Mouse (Mus musculus): ENCODE data around the gene Cog8. TPM values are rescaled to one million over a fixed set of nuclear protein-coding genes. Genes with fewer than 3 reads are reported as not detected.

Gene Cog8
- polyA plus RNA-seq, 1 experiment from 2014 or later = 38.8 TPM

- Histone ChIP-seq H3K27ac (ENCODE audit: low read depth, low read length) (no peak overlapping the region), H3K4me2 (no peak overlapping the region), H3K4me3 (ENCODE audit: low read depth, low read length) (no peak overlapping the region), H3K27me3 (ENCODE audit: control insufficient read depth, insufficient read depth, low read length) (no peaks in the 10 kb centered on the region), H3K4me1 (ENCODE audit: control insufficient read depth, insufficient read depth, low read length) (no peaks in the 10 kb centered on the region), H3K9ac (ENCODE audit: low read length) (no peak overlapping the region), H3K36me3 (ENCODE audit: control insufficient read depth, insufficient read depth, low read length) (peaks cover 25% of the 10 kb centered on the region), H3K9me3 (ENCODE audit: control insufficient read depth, low read length) (no peaks in the 10 kb centered on the region)
- ATAC-seq (ENCODE audit: low FRiP score) = no peak
- 99% methylated on average over 17 of the region's 17 CpGs for WGBS
- DNase-seq (ENCODE audit: low spot score, missing footprints) = peak; percentile 74
These were observed 28.9 kb upstream of the Cog8 start for GRCm38 (mm10) chr8:107085358-107085757.

GRCm38 (mm10) chr8:107076239-107076888, 19.9 kb upstream of the Cog8 start:
- WGBS = 88% methylated on average over 7 of the region's 7 CpGs
- H3K4me3 ChIP-seq (ENCODE audit: low read depth, low read length) = no peak overlapping the region
- peaks cover 33% of the 10 kb centered on the region for H3K36me3 ChIP-seq (ENCODE audit: control insufficient read depth, insufficient read depth, low read length)
- no peaks in the 10 kb centered on the region for H3K27me3 ChIP-seq (ENCODE audit: control insufficient read depth, insufficient read depth, low read length)
- DNase-seq (ENCODE audit: low spot score, missing footprints) (no peak), ATAC-seq (ENCODE audit: low FRiP score) (no peak)
- H3K4me1 ChIP-seq (ENCODE audit: control insufficient read depth, insufficient read depth, low read length) = no peaks in the 10 kb centered on the region
- H3K27ac ChIP-seq (ENCODE audit: low read depth, low read length) = no peak overlapping the region
- H3K4me2 ChIP-seq = no peak overlapping the region
- H3K9me3 ChIP-seq (ENCODE audit: control insufficient read depth, low read length) = no peaks in the 10 kb centered on the region
- no peak overlapping the region for H3K9ac ChIP-seq (ENCODE audit: low read length)

GRCm38 (mm10) chr8:107074128-107074527, 17.6 kb upstream of the Cog8 start:
- peaks cover 25% of the 10 kb centered on the region for H3K36me3 ChIP-seq (ENCODE audit: control insufficient read depth, insufficient read depth, low read length)
- ATAC-seq (ENCODE audit: low FRiP score) = no peak
- WGBS = 96% methylated on average over 1 of the region's 1 CpGs

GRCm38 (mm10) chr8:107073706-107074105, 17.2 kb upstream of the Cog8 start:
- no peaks in the 10 kb centered on the region for H3K4me1 ChIP-seq (ENCODE audit: control insufficient read depth, insufficient read depth, low read length)
- no peak overlapping the region for H3K4me3 ChIP-seq (ENCODE audit: low read depth, low read length)
- no peak overlapping the region for H3K27ac ChIP-seq (ENCODE audit: low read depth, low read length)
- H3K9ac ChIP-seq (ENCODE audit: low read length) = no peak overlapping the region
- peaks cover 23% of the 10 kb centered on the region for H3K36me3 ChIP-seq (ENCODE audit: control insufficient read depth, insufficient read depth, low read length)
- ATAC-seq (ENCODE audit: low FRiP score) = no peak
- H3K4me2 ChIP-seq = no peak overlapping the region
- no peak for DNase-seq (ENCODE audit: low spot score, missing footprints)
- no peaks in the 10 kb centered on the region for H3K27me3 ChIP-seq (ENCODE audit: control insufficient read depth, insufficient read depth, low read length)
- no peaks in the 10 kb centered on the region for H3K9me3 ChIP-seq (ENCODE audit: control insufficient read depth, low read length)
- 90% methylated on average over 4 of the region's 4 CpGs for WGBS

More at GRCm38 (mm10) chr8:107074128-107074527, 17.6 kb upstream of the Cog8 start:
- Histone ChIP-seq H3K4me1 (ENCODE audit: control insufficient read depth, insufficient read depth, low read length) (no peaks in the 10 kb centered on the region), H3K27ac (ENCODE audit: low read depth, low read length) (no peak overlapping the region), H3K9me3 (ENCODE audit: control insufficient read depth, low read length) (no peaks in the 10 kb centered on the region), H3K27me3 (ENCODE audit: control insufficient read depth, insufficient read depth, low read length) (no peaks in the 10 kb centered on the region), H3K9ac (ENCODE audit: low read length) (no peak overlapping the region), H3K4me2 (no peak overlapping the region), H3K4me3 (ENCODE audit: low read depth, low read length) (no peak overlapping the region)
- DNase-seq (ENCODE audit: low spot score, missing footprints) = no peak

GRCm38 (mm10) chr8:107065511-107066496, 9.3 kb upstream of the Cog8 start, which contains the start of gene Tmed6:
Gene Tmed6, minus strand, starts transcription at chr8:107065644.
- H3K9ac ChIP-seq (ENCODE audit: low read length) = no peak within 1 kb of the TSS
- H3K27ac ChIP-seq (ENCODE audit: low read depth, low read length) = no peak within 1 kb of the TSS
- no peaks in the 10 kb centered on the region for H3K9me3 ChIP-seq (ENCODE audit: control insufficient read depth, low read length)
- ATAC-seq (ENCODE audit: low FRiP score) = no peak
- H3K27me3 ChIP-seq (ENCODE audit: control insufficient read depth, insufficient read depth, low read length) = no peaks in the 10 kb centered on the region
- 64% methylated on average over 17 of the region's 17 CpGs for whole genome bisulfite sequencing
- no peak for DNase-seq (ENCODE audit: low spot score, missing footprints)
- H3K4me3 ChIP-seq (ENCODE audit: low read depth, low read length) = no peak within 1 kb of the TSS
- H3K36me3 ChIP-seq (ENCODE audit: control insufficient read depth, insufficient read depth, low read length) = no peaks in the 10 kb centered on the region; the same call in 1 of the 2 replicates
- H3K4me1 ChIP-seq (ENCODE audit: control insufficient read depth, insufficient read depth, low read length) = no peaks in the 10 kb centered on the region
- no peak within 1 kb of the TSS for H3K4me2 ChIP-seq

- no peak overlapping the region for H3K9ac ChIP-seq (ENCODE audit: low read length)
- peaks cover 3% of the 10 kb centered on the region for H3K4me1 ChIP-seq (ENCODE audit: control insufficient read depth, insufficient read depth, low read length)
- 86% methylated on average over 1 of the region's 1 CpGs for WGBS
- H3K36me3 ChIP-seq (ENCODE audit: control insufficient read depth, insufficient read depth, low read length) = no peaks in the 10 kb centered on the region
- H3K4me2 ChIP-seq = no peak overlapping the region
- ATAC-seq (ENCODE audit: low FRiP score) = no peak
- no peak overlapping the region for H3K27ac ChIP-seq (ENCODE audit: low read depth, low read length)
- H3K9me3 ChIP-seq (ENCODE audit: control insufficient read depth, low read length) = no peaks in the 10 kb centered on the region
- DNase-seq (ENCODE audit: low spot score, missing footprints) = peak; percentile 57
- no peaks in the 10 kb centered on the region for H3K27me3 ChIP-seq (ENCODE audit: control insufficient read depth, insufficient read depth, low read length)
- H3K4me3 ChIP-seq (ENCODE audit: low read depth, low read length) = no peak overlapping the region
These were observed 6.1 kb upstream of the Cog8 start for GRCm38 (mm10) chr8:107062613-107063012.

- DNase-seq (ENCODE audit: low spot score, missing footprints) (no peak), ATAC-seq (ENCODE audit: low FRiP score) (peak; percentile 78)
- Histone ChIP-seq H3K4me1 (ENCODE audit: control insufficient read depth, insufficient read depth, low read length) (peaks cover 16% of the 10 kb centered on the region), H3K4me2 (peak overlapping the region; percentile 96), H3K9ac (ENCODE audit: low read length) (peak overlapping the region; percentile 80), H3K27ac (ENCODE audit: low read depth, low read length) (no peak overlapping the region), H3K27me3 (ENCODE audit: control insufficient read depth, insufficient read depth, low read length) (no peaks in the 10 kb centered on the region), H3K9me3 (ENCODE audit: control insufficient read depth, low read length) (no peaks in the 10 kb centered on the region), H3K4me3 (ENCODE audit: low read depth, low read length) (peak overlapping the region; percentile 98), H3K36me3 (ENCODE audit: control insufficient read depth, insufficient read depth, low read length) (peaks cover 15% of the 10 kb centered on the region)
- WGBS = under 1% methylated on average over 32 of the region's 33 CpGs
These were observed 482 bp upstream of the Cog8 start for GRCm38 (mm10) chr8:107056973-107057369.

- 94% methylated on average over 8 of the region's 8 CpGs for WGBS
- Histone ChIP-seq H3K4me3 (ENCODE audit: low read depth, low read length) (no peak overlapping the region), H3K27me3 (ENCODE audit: control insufficient read depth, insufficient read depth, low read length) (no peaks in the 10 kb centered on the region), H3K9ac (ENCODE audit: low read length) (no peak overlapping the region), H3K27ac (ENCODE audit: low read depth, low read length) (no peak overlapping the region), H3K4me2 (no peak overlapping the region), H3K4me1 (ENCODE audit: control insufficient read depth, insufficient read depth, low read length) (peaks cover 21% of the 10 kb centered on the region), H3K9me3 (ENCODE audit: control insufficient read depth, low read length) (no peaks in the 10 kb centered on the region), H3K36me3 (ENCODE audit: control insufficient read depth, insufficient read depth, low read length) (peaks cover 24% of the 10 kb centered on the region)
- DNase-seq (ENCODE audit: low spot score, missing footprints) = peak; percentile 39
- ATAC-seq (ENCODE audit: low FRiP score) = no peak
These were observed 4.4 kb downstream of the Cog8 start for GRCm38 (mm10) chr8:107052046-107052445.

GRCm38 (mm10) chr8:107049480-107049879, 7.0 kb downstream of the Cog8 start:
- Histone ChIP-seq H3K27me3 (ENCODE audit: control insufficient read depth, insufficient read depth, low read length) (no peaks in the 10 kb centered on the region), H3K9me3 (ENCODE audit: control insufficient read depth, low read length) (no peaks in the 10 kb centered on the region), H3K9ac (ENCODE audit: low read length) (no peak overlapping the region), H3K27ac (ENCODE audit: low read depth, low read length) (no peak overlapping the region), H3K4me1 (ENCODE audit: control insufficient read depth, insufficient read depth, low read length) (peaks cover 12% of the 10 kb centered on the region), H3K4me3 (ENCODE audit: low read depth, low read length) (no peak overlapping the region), H3K4me2 (no peak overlapping the region; the same call in 1 of the 2 replicates), H3K36me3 (ENCODE audit: control insufficient read depth, insufficient read depth, low read length) (peaks cover 29% of the 10 kb centered on the region)
- ATAC-seq (ENCODE audit: low FRiP score) (no peak), DNase-seq (ENCODE audit: low spot score, missing footprints) (peak; percentile 81)
- WGBS = 94% methylated on average over 4 of the region's 4 CpGs
